Mouse (Mus musculus) kidney, postnatal 0 days (tissue): Measurements from ENCODE around the gene Plxna1. TPM values are rescaled to one million over a fixed set of nuclear protein-coding genes. Genes with fewer than 3 reads are reported as not detected.

Experiments used
- ATAC-seq: fragments of 200-750 bp; cut with Nextera tagmentation; replicated peaks from 2 replicates; pipeline ENCODE4 v1.8.0; 2017; ENCODE audit warnings: low read depth, moderate number of reproducible peaks, moderate TSS enrichment, moderate library complexity; ENCODE audit not compliant: low FRiP score
- DNase-seq: peaks from one replicate; pipeline ENCODE4 v3.0.0-alpha.2; 2016; ENCODE audit warnings: low spot score
- H3K27ac ChIP-seq: fragments of 300-500 bp; sonication (generic); 2 replicates; pipeline ENCODE4 v1.5.1; 2014; ENCODE audit warnings: mild to moderate bottlenecking
- H3K27me3 ChIP-seq: fragments of 300-500 bp; sonication (generic); 2 replicates; pipeline ENCODE4 v1.6.1; 2014; ENCODE audit warnings: low read length, mixed read lengths; ENCODE audit not compliant: insufficient read depth
- H3K36me3 ChIP-seq: fragments of 300-500 bp; sonication (generic); 2 replicates; pipeline ENCODE4 v1.6.1; 2014; ENCODE audit warnings: low read length, mixed read lengths; ENCODE audit not compliant: insufficient read depth
- H3K4me1 ChIP-seq: fragments of 300-500 bp; sonication (generic); replicated peaks from 2 replicates; pipeline ENCODE4 v1.6.1; 2014; ENCODE audit warnings: antibody characterized with exemption, low read length, mixed read lengths; ENCODE audit not compliant: insufficient read depth
- H3K4me2 ChIP-seq: fragments of 300-500 bp; sonication (generic); 2 replicates; pipeline ENCODE4 v1.6.1; 2014; ENCODE audit warnings: mild to moderate bottlenecking, low read length, moderate library complexity, mixed read lengths
- H3K4me3 ChIP-seq: fragments of 300-500 bp; sonication (generic); replicated peaks from 2 replicates; pipeline ENCODE4 v1.5.1; 2014; ENCODE audit warnings: low read depth, low read length
- H3K9ac ChIP-seq: fragments of 300-500 bp; sonication (generic); 2 replicates; pipeline ENCODE4 v1.6.1; 2014; ENCODE audit warnings: low read depth, low read length
- H3K9me3 ChIP-seq: fragments of 300-500 bp; sonication (generic); replicated peaks from 2 replicates; pipeline ENCODE4 v1.6.1; 2016; ENCODE audit warnings: low read length, inconsistent platforms, mixed read lengths
- CTCF ChIP-seq: IDR thresholded peaks from 2 replicates; pipeline ENCODE4 v1.5.1; 2016; ENCODE audit warnings: antibody characterized with exemption, low read depth, mild to moderate bottlenecking, moderate library complexity
- WGBS: fragments of 180-500 bp; shearing (Covaris S2); extraction: QIAGEN DNeasy Blood & Tissue Kit; methylation state at CpG from one replicate; pipeline ENCODE4 v1.1.7; 2014; 5-methylcytosine and 5-hydroxymethylcytosine counted together
- polyA plus RNA-seq: library from polyadenylated mRNA; unstranded; fragments of >200 nt; fragmentation: Nextera tagmentation; extraction: Ambion mirVana; gene quantifications from 2 replicates; pipeline ENCODE4 v1.2.1, GENCODE M21; 2015

The Plxna1 gene
- polyA plus RNA-seq, 1 experiment from 2014 or later, result 16.9 TPM

DNA sequence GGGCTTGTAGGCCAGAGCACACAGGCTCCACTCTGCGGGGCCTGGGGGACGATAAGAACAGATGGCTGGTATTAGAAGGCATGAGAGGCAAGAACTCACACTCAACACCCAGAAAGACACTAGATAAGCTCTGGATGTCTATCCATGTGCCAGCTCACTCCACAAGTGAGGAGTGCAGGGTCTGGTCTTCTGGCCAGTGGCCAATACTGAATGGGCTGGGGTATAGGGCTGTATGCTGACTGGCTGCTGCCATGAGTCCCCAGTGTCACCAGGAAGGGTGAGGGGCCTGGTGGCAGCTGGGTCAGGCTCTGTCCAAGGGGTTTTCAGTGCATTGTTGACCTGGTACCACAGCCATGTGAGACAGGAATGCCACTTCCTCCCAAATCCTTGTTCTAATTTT, 22.3 kb upstream of the Plxna1 start:
- Histone ChIP-seq H3K4me1 (no peaks in the 10 kb centered on the region), H3K27me3 (no peaks in the 10 kb centered on the region), H3K27ac (no peak overlapping the region), H3K4me2 (no peak overlapping the region), H3K9ac (no peak overlapping the region), H3K36me3 (no peaks in the 10 kb centered on the region), H3K4me3 (no peak overlapping the region), H3K9me3 (no peaks in the 10 kb centered on the region)
- ATAC-seq (no peak), DNase-seq (no peak)
- TF ChIP-seq CTCF, result no peak
- WGBS, result 92% methylated on average over 2 of the region's 2 CpGs

DNA sequence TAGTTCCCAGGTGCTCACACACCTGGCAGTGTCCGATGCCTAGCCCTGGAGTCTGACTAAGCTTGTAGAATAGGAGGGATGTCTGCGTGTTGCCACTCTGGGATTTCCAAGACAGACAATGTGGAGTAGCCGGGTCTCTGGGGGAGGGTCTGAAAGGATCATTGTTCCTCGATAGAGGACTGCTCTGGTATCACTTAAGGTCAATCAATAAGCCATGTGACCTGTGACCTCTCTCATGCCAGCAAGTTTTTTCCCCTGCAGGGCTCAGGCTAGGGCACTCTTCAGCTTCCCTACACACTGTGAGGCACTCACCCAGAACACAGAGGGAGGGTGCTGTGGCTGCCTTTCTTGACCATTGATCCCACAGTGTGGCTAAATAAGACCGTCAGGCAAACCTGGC, 19.4 kb upstream of the Plxna1 start:
- TF ChIP-seq CTCF, result no peak
- H3K4me2 ChIP-seq, result no peak overlapping the region
- H3K4me1 ChIP-seq, result no peaks in the 10 kb centered on the region
- no peak for ATAC-seq
- WGBS, result 66% methylated on average over 5 of the region's 5 CpGs
- no peak overlapping the region for H3K4me3 ChIP-seq
- no peaks in the 10 kb centered on the region for H3K36me3 ChIP-seq
- H3K9me3 ChIP-seq, result no peaks in the 10 kb centered on the region
- H3K27me3 ChIP-seq, result no peaks in the 10 kb centered on the region
- no peak overlapping the region for H3K9ac ChIP-seq
- no peak for DNase-seq
- H3K27ac ChIP-seq, result no peak overlapping the region

DNA sequence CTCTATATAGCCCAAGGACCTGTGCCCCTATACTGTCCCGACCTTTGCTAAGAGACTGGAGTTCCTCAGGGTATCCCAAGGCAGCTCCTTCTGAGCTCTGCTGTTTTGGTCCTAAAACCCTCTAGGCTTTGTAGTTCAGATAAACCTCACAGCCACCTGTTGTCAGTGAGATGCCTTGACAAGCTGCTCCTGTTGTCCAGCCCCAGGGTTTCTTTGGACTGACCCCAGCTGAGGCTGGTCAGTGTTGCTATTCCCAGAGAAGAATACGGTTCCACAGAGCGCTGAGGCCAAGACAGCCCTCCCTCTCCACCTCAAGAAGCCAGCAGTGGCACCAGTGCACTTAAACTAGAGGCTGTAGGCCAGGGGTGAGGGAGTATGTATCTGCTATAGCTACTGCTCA, 18.8 kb upstream of the Plxna1 start:
- H3K4me2 ChIP-seq, result no peak overlapping the region
- DNase-seq, result no peak
- no peak for TF ChIP-seq CTCF
- H3K27me3 ChIP-seq, result no peaks in the 10 kb centered on the region
- no peak overlapping the region for H3K9ac ChIP-seq
- no peaks in the 10 kb centered on the region for H3K36me3 ChIP-seq
- no peak overlapping the region for H3K4me3 ChIP-seq
- 63% methylated on average over 3 of the region's 3 CpGs for WGBS
- no peaks in the 10 kb centered on the region for H3K4me1 ChIP-seq
- no peaks in the 10 kb centered on the region for H3K9me3 ChIP-seq
- ATAC-seq, result no peak
- H3K27ac ChIP-seq, result no peak overlapping the region

DNA sequence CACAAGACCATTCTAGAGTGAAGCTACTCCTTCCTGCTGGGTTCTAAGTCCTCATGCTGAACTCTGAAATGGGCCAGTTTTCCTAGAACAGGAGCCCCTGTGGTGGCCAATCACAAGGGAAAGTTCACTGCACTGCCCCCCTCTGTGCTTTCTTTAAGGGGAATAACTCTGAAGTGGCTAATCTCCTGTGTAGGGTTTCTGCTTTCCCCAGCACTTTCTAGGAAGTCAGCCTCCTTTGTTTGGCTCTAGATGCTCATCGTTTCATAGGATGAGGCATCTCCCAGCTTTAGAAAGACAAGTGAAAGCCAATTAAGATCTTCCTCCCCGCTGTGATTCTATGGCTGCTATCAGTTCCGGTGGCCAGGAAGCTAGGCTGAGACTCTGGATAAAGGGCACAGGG, 18.3 kb upstream of the Plxna1 start:
- no peak overlapping the region for H3K9ac ChIP-seq
- WGBS, result 52% methylated on average over 3 of the region's 3 CpGs
- H3K27me3 ChIP-seq, result no peaks in the 10 kb centered on the region
- no peak overlapping the region for H3K4me3 ChIP-seq
- no peaks in the 10 kb centered on the region for H3K36me3 ChIP-seq
- no peaks in the 10 kb centered on the region for H3K4me1 ChIP-seq
- ATAC-seq, result no peak
- no peak for DNase-seq
- H3K4me2 ChIP-seq, result no peak overlapping the region
- no peak for TF ChIP-seq CTCF
- H3K9me3 ChIP-seq, result no peaks in the 10 kb centered on the region
- no peak overlapping the region for H3K27ac ChIP-seq

DNA sequence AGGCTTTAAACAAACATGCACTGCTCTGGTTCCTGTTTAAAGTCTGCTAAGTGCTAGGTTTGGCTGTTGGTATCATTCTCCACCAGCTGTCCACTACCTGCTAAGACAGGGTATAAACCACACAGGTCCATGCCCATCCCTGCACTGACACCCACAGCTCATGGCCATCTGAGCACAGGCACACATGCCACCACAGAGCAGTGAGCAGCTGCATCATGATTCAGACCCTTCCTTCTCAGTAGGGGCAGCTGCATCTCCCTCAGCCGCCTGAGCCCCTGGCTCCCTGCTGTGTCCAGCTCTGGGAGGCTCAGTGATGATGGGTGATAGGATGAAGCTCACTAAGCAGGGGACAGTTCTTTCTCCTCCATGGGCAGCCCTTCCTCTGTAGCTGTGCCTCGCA, 15.8 kb upstream of the Plxna1 start:
- Histone ChIP-seq H3K4me1 (no peaks in the 10 kb centered on the region), H3K9ac (no peak overlapping the region), H3K9me3 (no peaks in the 10 kb centered on the region), H3K27ac (no peak overlapping the region), H3K4me2 (no peak overlapping the region), H3K4me3 (no peak overlapping the region), H3K36me3 (no peaks in the 10 kb centered on the region), H3K27me3 (no peaks in the 10 kb centered on the region)
- no peak for DNase-seq
- WGBS, result 79% methylated on average over 2 of the region's 2 CpGs
- no peak for TF ChIP-seq CTCF
- no peak for ATAC-seq

DNA sequence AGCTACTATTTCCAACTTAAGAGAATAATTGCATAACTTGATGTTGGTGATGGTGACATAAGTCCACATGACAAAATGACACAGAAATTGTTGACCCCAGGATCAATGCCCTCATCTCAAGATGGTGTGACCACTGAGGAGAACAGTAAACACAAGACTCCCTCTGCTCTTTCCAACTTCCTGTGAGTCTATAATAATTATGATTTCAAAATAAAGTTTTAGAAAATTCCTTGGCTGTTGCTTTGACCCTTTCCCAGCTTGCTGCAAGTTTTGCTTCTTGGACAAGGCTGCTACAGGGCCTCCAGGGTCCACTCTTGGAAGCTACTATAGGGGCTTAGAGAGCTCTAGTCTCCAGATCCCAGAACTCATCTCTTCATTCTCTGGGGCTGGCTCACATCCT, 6.4 kb upstream of the Plxna1 start:
- no peaks in the 10 kb centered on the region for H3K9me3 ChIP-seq
- ATAC-seq (no peak), DNase-seq (peak; percentile 61)
- TF ChIP-seq CTCF, result no peak
- peak overlapping the region; percentile 34; the same call in 1 of the 2 replicates for H3K27ac ChIP-seq
- H3K4me2 ChIP-seq, result no peak overlapping the region
- H3K27me3 ChIP-seq, result no peaks in the 10 kb centered on the region
- no peak overlapping the region for H3K9ac ChIP-seq
- no peaks in the 10 kb centered on the region for H3K36me3 ChIP-seq
- H3K4me1 ChIP-seq, result no peaks in the 10 kb centered on the region
- H3K4me3 ChIP-seq, result no peak overlapping the region

DNA sequence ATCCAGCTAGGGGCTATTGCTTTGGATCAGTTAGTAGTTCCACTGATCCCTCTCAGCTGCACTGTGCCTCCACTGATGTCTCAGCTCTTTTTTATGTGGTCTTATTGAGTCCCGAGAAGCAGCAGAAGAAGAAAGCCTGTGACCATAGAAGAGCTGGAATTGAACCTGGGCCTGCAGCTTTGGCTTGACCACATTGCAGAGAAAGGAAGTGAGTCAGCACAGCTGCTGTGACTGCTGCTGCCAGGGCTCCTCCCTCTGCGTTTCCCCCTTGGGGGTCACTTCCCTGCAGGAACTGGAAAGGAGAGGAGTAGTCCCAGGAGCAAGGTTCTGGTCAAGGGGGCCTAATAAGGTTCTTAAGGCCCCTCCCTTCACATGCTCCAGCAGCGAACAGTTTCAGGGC, 1.9 kb upstream of the Plxna1 start:
- no peak for TF ChIP-seq CTCF
- Histone ChIP-seq H3K4me3 (no peak overlapping the region), H3K4me2 (no peak overlapping the region), H3K36me3 (no peaks in the 10 kb centered on the region), H3K9me3 (no peaks in the 10 kb centered on the region), H3K9ac (no peak overlapping the region), H3K27ac (no peak overlapping the region), H3K4me1 (peaks cover 18% of the 10 kb centered on the region; the same call in 1 of the 2 replicates), H3K27me3 (no peaks in the 10 kb centered on the region)
- 76% methylated on average over 3 of the region's 3 CpGs for WGBS
- DNase-seq (no peak), ATAC-seq (no peak)
